Mouse (Mus musculus) limb, embryonic 14.5 days (tissue): ENCODE measurements around the gene Snx5. TPM values are rescaled to one million over a fixed set of nuclear protein-coding genes. Genes with fewer than 3 reads are reported as not detected.

Experiments used
- ATAC-seq: fragments of 200-750 bp; cut with Nextera tagmentation; 2 replicates; pipeline ENCODE4 v1.8.0; 2017; ENCODE audit warnings: low read depth, moderate number of reproducible peaks, moderate TSS enrichment; ENCODE audit not compliant: low FRiP score
- DNase-seq: peaks from one replicate; pipeline ENCODE4 v3.0.0-alpha.2; 2015; ENCODE audit warnings: low spot score
- H3K27ac ChIP-seq: fragments of 300-500 bp; sonication (generic); replicated peaks from 2 replicates; pipeline ENCODE4 v1.5.1; 2014; ENCODE audit warnings: low read depth, mild to moderate bottlenecking, low read length, moderate library complexity, mixed read lengths
- H3K27me3 ChIP-seq: fragments of 300-500 bp; sonication (generic); 2 replicates; pipeline ENCODE4 v1.6.1; 2014; ENCODE audit warnings: low read length, mixed read lengths; ENCODE audit not compliant: control insufficient read depth, insufficient read depth
- H3K36me3 ChIP-seq: fragments of 300-500 bp; sonication (generic); 2 replicates; pipeline ENCODE4 v1.6.1; 2014; ENCODE audit warnings: mild to moderate bottlenecking, low read length, moderate library complexity, mixed read lengths; ENCODE audit not compliant: control insufficient read depth, insufficient read depth
- H3K4me1 ChIP-seq: fragments of 300-500 bp; sonication (generic); 2 replicates; pipeline ENCODE4 v1.6.1; 2014; ENCODE audit warnings: antibody characterized with exemption, low read length, mixed read lengths; ENCODE audit not compliant: control insufficient read depth, insufficient read depth
- H3K4me2 ChIP-seq: fragments of 300-500 bp; sonication (generic); replicated peaks from 2 replicates; pipeline ENCODE4 v1.6.1; 2014; ENCODE audit warnings: low read depth, mild to moderate bottlenecking, low read length, moderate library complexity; ENCODE audit not compliant: severe bottlenecking
- H3K4me3 ChIP-seq: fragments of 300-500 bp; sonication (generic); replicated peaks from 2 replicates; pipeline ENCODE4 v1.5.1; 2014; ENCODE audit warnings: low read length
- H3K9ac ChIP-seq: fragments of 300-500 bp; sonication (generic); 2 replicates; pipeline ENCODE4 v1.6.1; 2014; ENCODE audit warnings: mild to moderate bottlenecking, low read depth, low read length, moderate library complexity; ENCODE audit not compliant: severe bottlenecking
- H3K9me3 ChIP-seq: fragments of 300-500 bp; sonication (generic); 2 replicates; pipeline ENCODE4 v1.6.1; 2016; ENCODE audit warnings: low read length; ENCODE audit not compliant: control insufficient read depth
- POLR2A ChIP-seq: fragments of 200-500 bp; IDR thresholded peaks from 2 replicates; pipeline ENCODE4 v1.8.0; 2012; ENCODE audit warnings: inconsistent platforms, mild to moderate bottlenecking, moderate library complexity, borderline replicate concordance; ENCODE audit not compliant: insufficient read depth, insufficient read length; ENCODE audit errors: extremely low read depth
- WGBS: fragments of 180-500 bp; shearing (Covaris S2); extraction: QIAGEN DNeasy Blood & Tissue Kit; methylation state at CpG from one replicate; pipeline ENCODE4 v1.1.7; 2014; 5-methylcytosine and 5-hydroxymethylcytosine counted together
- polyA plus RNA-seq, 2 experiments: library from polyadenylated mRNA; depleted of rRNA in 1 of 2; stranded (reverse) in 1 of 2; unstranded in 1 of 2; fragments of >200 nt; fragmentation: Nextera tagmentation in 1 of 2; extraction: Ambion mirVana in 1 of 2; gene quantifications; 2 replicates each; pipeline versions ENCODE4 v1.2.1 to v1.2.3; 2012 to 2014

Snx5 gene
- polyA plus RNA-seq, 2 experiments: 130 to 153 TPM

DNA sequence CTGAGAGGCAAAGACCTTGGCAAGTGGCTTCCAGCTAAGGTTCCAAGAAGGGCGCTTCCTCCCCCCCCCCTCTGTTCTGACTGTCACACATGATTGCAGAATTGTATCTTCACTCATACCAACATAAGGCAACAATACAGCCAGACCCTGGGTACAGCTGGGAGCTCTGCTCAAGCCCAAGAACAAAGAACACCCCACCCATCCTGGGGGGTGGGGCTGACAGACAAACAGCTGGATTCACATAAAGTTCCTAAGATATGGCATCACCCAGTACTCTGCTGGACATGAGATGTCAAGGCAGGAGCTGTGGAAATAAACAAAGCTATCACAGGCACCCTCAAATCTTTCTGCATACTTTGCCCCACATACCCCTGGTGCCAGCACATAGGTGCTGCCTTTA, 63.3 kb downstream of the Snx5 start:
- DNase-seq (no peak), ATAC-seq (no peak)
- no peaks in the 10 kb centered on the region for H3K27me3 ChIP-seq
- no peak overlapping the region for H3K4me2 ChIP-seq
- 91% methylated on average over 1 of the region's 1 CpGs for WGBS
- H3K36me3 ChIP-seq: no peaks in the 10 kb centered on the region
- H3K9ac ChIP-seq: no peak overlapping the region
- H3K9me3 ChIP-seq: no peaks in the 10 kb centered on the region
- TF ChIP-seq POLR2A: no peak
- no peak overlapping the region for H3K27ac ChIP-seq
- no peak overlapping the region for H3K4me3 ChIP-seq
- 0 out of 2 replicates have a peak, but pooled peaks cover 3% of the 10 kb centered on the region for H3K4me1 ChIP-seq

DNA sequence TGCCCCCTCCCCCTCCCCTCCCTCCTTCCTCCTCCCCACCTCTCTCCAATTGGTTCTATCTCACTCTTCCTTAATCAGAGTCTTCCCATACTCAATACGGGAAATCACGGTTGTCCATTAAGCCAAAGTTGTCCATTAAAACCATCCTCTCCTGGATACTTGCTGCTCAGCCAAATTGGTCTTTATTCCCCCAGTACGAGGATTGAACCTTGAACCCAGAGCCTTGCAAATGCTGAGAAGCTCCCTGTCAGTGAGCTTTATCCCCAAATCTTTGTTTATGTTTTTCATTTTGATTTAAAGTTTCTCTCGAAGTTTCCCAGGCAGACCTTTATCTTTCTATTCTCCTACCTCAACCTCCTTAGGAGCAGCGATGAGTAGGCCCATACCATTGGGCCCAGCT, 67.7 kb downstream of the Snx5 start:
- no peak overlapping the region for H3K4me2 ChIP-seq
- no peak overlapping the region for H3K4me3 ChIP-seq
- no peaks in the 10 kb centered on the region for H3K9me3 ChIP-seq
- H3K9ac ChIP-seq: no peak overlapping the region
- DNase-seq (no peak), ATAC-seq (no peak)
- WGBS: 93% methylated on average over 5 of the region's 5 CpGs
- H3K27ac ChIP-seq: peak overlapping the region; percentile 38; the same call in 1 of the 2 replicates
- H3K27me3 ChIP-seq: no peaks in the 10 kb centered on the region
- no peaks in the 10 kb centered on the region for H3K36me3 ChIP-seq
- TF ChIP-seq POLR2A: no peak
- 0 out of 2 replicates have a peak, but pooled peaks cover 3% of the 10 kb centered on the region for H3K4me1 ChIP-seq

DNA sequence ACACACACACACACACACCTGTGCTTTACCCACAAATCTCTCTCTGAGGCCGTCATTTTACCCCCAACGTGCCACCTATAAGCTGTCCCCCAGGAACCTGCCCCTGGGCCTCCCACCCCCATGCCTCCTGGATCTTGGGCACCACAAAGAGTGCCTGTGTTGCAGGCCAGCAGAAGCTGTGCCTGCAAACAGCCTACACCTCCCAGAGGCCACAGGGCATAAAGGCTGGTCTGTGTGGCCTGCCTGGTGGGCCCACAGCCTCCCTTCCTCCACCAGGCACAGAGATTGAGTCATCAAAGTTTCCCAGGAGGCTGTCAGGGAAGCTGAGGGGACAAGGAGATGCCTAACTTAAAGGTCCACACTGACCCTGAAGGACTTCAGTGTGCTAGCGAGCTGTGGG, 68.1 kb downstream of the Snx5 start:
- H3K36me3 ChIP-seq: no peaks in the 10 kb centered on the region
- no peaks in the 10 kb centered on the region for H3K27me3 ChIP-seq
- H3K27ac ChIP-seq: peak overlapping the region; percentile 49
- no peaks in the 10 kb centered on the region for H3K9me3 ChIP-seq
- WGBS: 66% methylated on average over 3 of the region's 3 CpGs
- no peak for TF ChIP-seq POLR2A
- H3K4me2 ChIP-seq: no peak overlapping the region
- DNase-seq (peak; percentile 30), ATAC-seq (peak; percentile 66)
- H3K4me1 ChIP-seq: 0 out of 2 replicates have a peak, but pooled peaks cover 3% of the 10 kb centered on the region
- H3K9ac ChIP-seq: no peak overlapping the region
- H3K4me3 ChIP-seq: no peak overlapping the region

DNA sequence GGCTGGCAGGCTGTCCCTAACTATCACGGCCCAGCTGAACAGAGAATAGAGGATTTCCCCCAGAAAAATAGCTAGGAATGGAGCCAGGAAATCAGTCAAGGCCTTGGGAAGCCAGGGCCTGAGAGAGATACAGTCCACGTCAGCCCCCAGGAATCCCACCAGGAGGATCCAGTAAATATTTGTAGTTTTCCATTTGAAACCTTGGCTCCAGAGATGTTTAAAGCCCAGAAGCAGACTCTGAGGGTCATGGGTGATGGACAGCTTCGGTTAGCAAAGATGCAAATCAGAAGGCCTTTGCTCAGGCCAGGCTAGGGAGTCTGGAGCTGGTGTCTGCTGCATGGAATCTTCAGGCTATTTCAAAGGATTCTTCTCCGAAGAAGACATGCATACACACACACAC, 68.6 kb downstream of the Snx5 start:
- no peak for TF ChIP-seq POLR2A
- H3K27me3 ChIP-seq: no peaks in the 10 kb centered on the region
- no peak for DNase-seq
- H3K4me1 ChIP-seq: 0 out of 2 replicates have a peak, but pooled peaks cover 3% of the 10 kb centered on the region
- H3K4me2 ChIP-seq: no peak overlapping the region
- no peak for ATAC-seq
- H3K9me3 ChIP-seq: no peaks in the 10 kb centered on the region
- H3K9ac ChIP-seq: no peak overlapping the region
- H3K4me3 ChIP-seq: no peak overlapping the region
- WGBS: 59% methylated on average over 4 of the region's 4 CpGs
- peak overlapping the region; percentile 49 for H3K27ac ChIP-seq
- H3K36me3 ChIP-seq: no peaks in the 10 kb centered on the region

Other genes with a start within 250 kb of the Snx5 start
- not detected in 2 replicates for gene Banf2, start 237.8 kb downstream of the Snx5 start, polyA plus RNA-seq (2012; rRNA removed)
- not detected in 2 replicates for gene Banf2, start 237.8 kb downstream of the Snx5 start, polyA plus RNA-seq (2014; fragmentation: Nextera tagmentation; extraction: Ambion mirVana)
- gene Mgme1, start 243 bp downstream of the Snx5 start, polyA plus RNA-seq (2012; rRNA removed): 10.2 and 11.4 TPM in 2 replicates
- gene Mgme1, start 243 bp downstream of the Snx5 start, polyA plus RNA-seq (2014; fragmentation: Nextera tagmentation; extraction: Ambion mirVana): 15.2 and 17.2 TPM in 2 replicates
- 2.7 and 2.9 TPM in 2 replicates for gene Ovol2, start 61.2 kb upstream of the Snx5 start, polyA plus RNA-seq (2012; rRNA removed)
- gene Ovol2, start 61.2 kb upstream of the Snx5 start, polyA plus RNA-seq (2014; fragmentation: Nextera tagmentation; extraction: Ambion mirVana): 1.4 and 1.8 TPM in 2 replicates
- gene Kat14, start 98.1 kb upstream of the Snx5 start, polyA plus RNA-seq (2012; rRNA removed): 38.8 and 41.5 TPM in 2 replicates
- gene Kat14, start 98.1 kb upstream of the Snx5 start, polyA plus RNA-seq (2014; fragmentation: Nextera tagmentation; extraction: Ambion mirVana): 40.9 and 41.9 TPM in 2 replicates
- gene Pet117, start 98.1 kb upstream of the Snx5 start, polyA plus RNA-seq (2012; rRNA removed): not detected in 2 replicates
- 0.43 TPM in 1 of 2 replicates, not detected in the other for gene Pet117, start 98.1 kb upstream of the Snx5 start, polyA plus RNA-seq (2014; fragmentation: Nextera tagmentation; extraction: Ambion mirVana)